Mouse (Mus musculus) ES-E14 (cell line): ENCODE measurements around the gene Dapp1. TPM values are rescaled to one million over a fixed set of nuclear protein-coding genes. Genes with fewer than 3 reads are reported as not detected.

ENCODE experiments used
- DNase-seq: peaks from one replicate; pipeline ENCODE4 v3.0.0-alpha.2; 2013; ENCODE audit warnings: low read depth, low spot score
- H3K27ac ChIP-seq: 2 replicates; pipeline ENCODE4 v1.5.1; 2012; ENCODE audit warnings: low read depth, mild to moderate bottlenecking, low read length, moderate library complexity, mixed read lengths; ENCODE audit not compliant: poor library complexity, insufficient read depth, severe bottlenecking
- H3K36me3 ChIP-seq: 2 replicates; pipeline ENCODE4 v1.6.1; 2012; ENCODE audit warnings: mild to moderate bottlenecking, low read length, moderate library complexity, mixed read lengths; ENCODE audit not compliant: control insufficient read depth, poor library complexity, insufficient read depth, severe bottlenecking
- H3K4me1 ChIP-seq, 2 experiments: fragments of 150-350 bp in 1 of 2; sonication (generic) in 1 of 2; 2 replicates each; pipeline ENCODE4 v1.6.1; 2012; ENCODE audit warnings: low read length in 2 of 2, mild to moderate bottlenecking in 1 of 2, mixed read lengths in 1 of 2; ENCODE audit not compliant: control insufficient read depth in 2 of 2, insufficient read depth in 2 of 2, poor library complexity in 1 of 2
- H3K4me3 ChIP-seq, 2 experiments: fragments of 150-350 bp in 1 of 2; sonication (generic) in 1 of 2; 2 replicates each; pipeline ENCODE4 v1.5.1; 2012; ENCODE audit warnings: low read length in 2 of 2, low read depth in 1 of 2, mild to moderate bottlenecking in 1 of 2, mixed read lengths in 1 of 2; ENCODE audit not compliant: insufficient read depth in 1 of 2, poor library complexity in 1 of 2, severe bottlenecking in 1 of 2
- H3K9ac ChIP-seq: 2 replicates; pipeline ENCODE4 v1.6.1; 2012; ENCODE audit warnings: low read depth, mild to moderate bottlenecking, low read length, mixed read lengths; ENCODE audit not compliant: poor library complexity, insufficient read depth, severe bottlenecking
- H3K9me3 ChIP-seq: fragments of 150-350 bp; sonication (generic); 2 replicates; pipeline ENCODE4 v1.6.1; 2012; ENCODE audit warnings: low read depth, mild to moderate bottlenecking, low read length; ENCODE audit not compliant: control insufficient read depth, insufficient read depth
- CHD2 ChIP-seq: IDR thresholded peaks from 2 replicates; pipeline ENCODE4 v1.6.1; 2014; ENCODE audit warnings: mild to moderate bottlenecking, low read depth, low read length, inconsistent platforms
- HCFC1 ChIP-seq: IDR thresholded peaks from 2 replicates; pipeline ENCODE4 v1.6.1; 2012; ENCODE audit warnings: low read length, inconsistent platforms, borderline replicate concordance; ENCODE audit not compliant: insufficient read depth
- MAFK ChIP-seq: IDR thresholded peaks from 2 replicates; pipeline ENCODE4 v1.6.1; 2014; ENCODE audit warnings: mild to moderate bottlenecking, low read depth, low read length, inconsistent platforms; ENCODE audit not compliant: insufficient read depth
- ZC3H11A ChIP-seq: IDR thresholded peaks from 2 replicates; pipeline ENCODE4 v1.6.1; 2012; ENCODE audit warnings: low read depth, mild to moderate bottlenecking, inconsistent platforms, low read length, borderline replicate concordance
- ZNF384 ChIP-seq: IDR thresholded peaks from 2 replicates; pipeline ENCODE4 v1.6.1; 2012; ENCODE audit warnings: low read depth, low read length, inconsistent platforms
- in situ Hi-C, 2 experiments: fragments of 600-800 bp; cut with MboI; formaldehyde crosslinking; loops; one replicate each; pipeline ENCODE4 v1.15.1; 2025; ENCODE audit warnings: low sequenced_read_pairs in 2 of 2, inconsistent platforms in 1 of 2; ENCODE audit not compliant: unreplicated experiment in 2 of 2
- total RNA-seq: library from RNA; depleted of rRNA; stranded (reverse); fragments of 300-350 nt; gene quantifications from 2 replicates; pipeline ENCODE4 v1.2.3, GENCODE M21; 2012

Gene Dapp1
- total RNA-seq, 1 experiment = 6.8 TPM

DNA sequence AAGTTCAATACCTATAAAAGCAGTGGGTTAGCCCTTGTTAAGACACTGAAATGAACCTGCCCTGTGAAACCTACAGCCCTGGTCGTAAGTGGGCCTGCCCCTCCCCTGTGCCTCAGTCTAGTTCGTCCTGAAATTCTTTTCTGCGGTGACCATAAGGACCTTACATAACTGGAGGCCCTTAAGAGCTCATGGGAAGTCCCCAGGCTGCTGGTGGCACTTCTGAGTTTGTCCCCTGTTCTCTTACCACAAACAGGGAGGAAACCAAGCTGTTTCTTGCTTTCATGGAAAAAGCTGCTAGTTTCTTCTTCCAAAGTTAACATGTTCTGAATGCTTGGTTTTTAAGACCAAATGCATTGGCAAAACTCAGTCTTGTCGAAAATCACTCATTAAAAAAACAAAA, 20.5 kb upstream of the Dapp1 start:
- in situ Hi-C loops = no loop called here
- no peak for DNase-seq
- TF ChIP-seq ZC3H11A = no peak
- no peak overlapping the region for H3K27ac ChIP-seq
- H3K9me3 ChIP-seq = no peaks in the 10 kb centered on the region
- H3K9ac ChIP-seq = no peak overlapping the region
- 0 out of 4 replicates have a peak, but pooled peaks cover 0 to 1% of the 10 kb centered on the region in 2 experiments for H3K4me1 ChIP-seq
- no peak overlapping the region for H3K4me3 ChIP-seq
- no peaks in the 10 kb centered on the region for H3K36me3 ChIP-seq

GRCm38 (mm10) chr3:138000724-138001069, 19.4 kb upstream of the Dapp1 start:
- no peaks in the 10 kb centered on the region for H3K9me3 ChIP-seq
- TF ChIP-seq ZNF384 (no peak), ZC3H11A (no peak)
- no peaks in the 10 kb centered on the region for H3K36me3 ChIP-seq
- no peak for DNase-seq
- in situ Hi-C loops = no loop called here
- H3K4me1 ChIP-seq = 0 out of 4 replicates have a peak, but pooled peaks cover 0 to 1% of the 10 kb centered on the region in 2 experiments
- H3K27ac ChIP-seq = no peak overlapping the region
- no peak overlapping the region for H3K4me3 ChIP-seq
- H3K9ac ChIP-seq = no peak overlapping the region

- Histone ChIP-seq H3K4me1 (0 out of 4 replicates have a peak, but pooled peaks cover 0 to 1% of the 10 kb centered on the region in 2 experiments), H3K9me3 (no peaks in the 10 kb centered on the region), H3K4me3 (no peak overlapping the region), H3K36me3 (no peaks in the 10 kb centered on the region), H3K9ac (no peak overlapping the region), H3K27ac (no peak overlapping the region)
- in situ Hi-C loops = no loop called here
- no peak for DNase-seq
- TF ChIP-seq ZNF384 = no peak
- TF ChIP-seq MAFK = no peak
- TF ChIP-seq HCFC1 = no peak
- TF ChIP-seq CHD2 = no peak
- no peak for TF ChIP-seq ZC3H11A
These were observed 18.8 kb upstream of the Dapp1 start for GRCm38 (mm10) chr3:138000062-138000723.

GRCm38 (mm10) chr3:137999224-137999790, 18.0 kb upstream of the Dapp1 start:
- TF ChIP-seq ZNF384 = no peak
- no peak for TF ChIP-seq MAFK
- no peak for TF ChIP-seq ZC3H11A
- TF ChIP-seq CHD2 = no peak
- TF ChIP-seq HCFC1 = no peak
- H3K9ac ChIP-seq = no peak overlapping the region
- in situ Hi-C loops = no loop called here
- no peak overlapping the region for H3K4me3 ChIP-seq
- H3K36me3 ChIP-seq = no peaks in the 10 kb centered on the region
- H3K9me3 ChIP-seq = no peaks in the 10 kb centered on the region
- DNase-seq = no peak
- 0 out of 4 replicates have a peak, but pooled peaks cover 1 to 2% of the 10 kb centered on the region in 2 experiments for H3K4me1 ChIP-seq
- no peak overlapping the region for H3K27ac ChIP-seq
